Mouse (Mus musculus) bone marrow, adult 2 months (tissue): ENCODE data around the gene Zfp963.
"Not testable (repeated sequence)": the region's sequence is repeated elsewhere in the genome, so short reads cannot be mapped to it uniquely, and the experiment has no call there.

Source experiments
- CTCF ChIP-seq: fragments of 200-500 bp; IDR thresholded peaks from 2 replicates; pipeline ENCODE4 v1.5.1; 2011; ENCODE audit warnings: low read length, control low read depth; ENCODE audit not compliant: control insufficient read depth, insufficient read depth
- POLR2A ChIP-seq: fragments of 200-500 bp; IDR thresholded peaks from 2 replicates; pipeline ENCODE4 v1.6.1; 2011; ENCODE audit warnings: low read depth, mild to moderate bottlenecking, control low read depth, low read length, borderline replicate concordance; ENCODE audit not compliant: control insufficient read depth

- TF ChIP-seq CTCF, POLR2A: not testable (repeated sequence)
Observed at GRCm38 (mm10) chr8:69710624-69711023, 39.1 kb downstream of the Zfp963 start, which contains the start of gene Zfp869.
